Mouse (Mus musculus) kidney, adult 2 months (tissue): Measurements from ENCODE around the gene Mapkapk2. TPM values are rescaled to one million over a fixed set of nuclear protein-coding genes. Genes with fewer than 3 reads are reported as not detected.
"Not testable (repeated sequence)": the region's sequence is repeated elsewhere in the genome, so short reads cannot be mapped to it uniquely, and the experiment has no call there.

Experiments
- DNase-seq: peaks from one replicate; pipeline ENCODE4 v3.0.0; 2021
- H3K27ac ChIP-seq: fragments of 200-500 bp; 2 replicates; pipeline ENCODE4 v1.5.1; 2012; ENCODE audit warnings: low read depth, low read length, control low read depth, inconsistent platforms; ENCODE audit not compliant: insufficient read depth
- H3K27me3 ChIP-seq: fragments of 200-500 bp; replicated peaks from 2 replicates; pipeline ENCODE4 v1.6.1; 2012; ENCODE audit warnings: mild to moderate bottlenecking, moderate library complexity, low read length, inconsistent platforms; ENCODE audit not compliant: control insufficient read depth, insufficient read depth
- H3K36me3 ChIP-seq: fragments of 200-500 bp; 2 replicates; pipeline ENCODE4 v1.6.1; 2012; ENCODE audit warnings: mild to moderate bottlenecking, moderate library complexity, low read length, inconsistent platforms; ENCODE audit not compliant: control insufficient read depth, insufficient read depth
- H3K4me1 ChIP-seq: fragments of 200-500 bp; 2 replicates; pipeline ENCODE4 v1.6.1; 2011; ENCODE audit warnings: low read length; ENCODE audit not compliant: control insufficient read depth, insufficient read depth
- H3K4me3 ChIP-seq: fragments of 200-500 bp; 2 replicates; pipeline ENCODE4 v1.5.1; 2011; ENCODE audit warnings: mild to moderate bottlenecking, low read depth, low read length, control low read depth; ENCODE audit not compliant: insufficient read depth
- CTCF ChIP-seq: fragments of 200-500 bp; conservative IDR thresholded peaks from 2 replicates; pipeline ENCODE4 v1.5.1; 2011; ENCODE audit warnings: low read depth, mild to moderate bottlenecking, control low read depth, low read length, moderate library complexity, mixed read lengths; ENCODE audit not compliant: insufficient read depth, insufficient read length
- POLR2A ChIP-seq: fragments of 200-500 bp; IDR thresholded peaks from one replicate; pipeline ENCODE4 v1.6.1; 2011; ENCODE audit warnings: low read depth, low read length, control low read depth
- WGBS: fragments of 180-500 bp; shearing (Covaris S2); methylation state at CpG from one replicate; pipeline ENCODE4 v1.1.7; 2018; 5-methylcytosine and 5-hydroxymethylcytosine counted together
- polyA plus RNA-seq: library from polyadenylated mRNA; depleted of rRNA; stranded (reverse); fragments of >200 nt; gene quantifications from 2 replicates; pipeline ENCODE4 v1.2.3, GENCODE M21; 2012

Mapkapk2 gene
- polyA plus RNA-seq, 1 experiment: 99.5 TPM

DNA sequence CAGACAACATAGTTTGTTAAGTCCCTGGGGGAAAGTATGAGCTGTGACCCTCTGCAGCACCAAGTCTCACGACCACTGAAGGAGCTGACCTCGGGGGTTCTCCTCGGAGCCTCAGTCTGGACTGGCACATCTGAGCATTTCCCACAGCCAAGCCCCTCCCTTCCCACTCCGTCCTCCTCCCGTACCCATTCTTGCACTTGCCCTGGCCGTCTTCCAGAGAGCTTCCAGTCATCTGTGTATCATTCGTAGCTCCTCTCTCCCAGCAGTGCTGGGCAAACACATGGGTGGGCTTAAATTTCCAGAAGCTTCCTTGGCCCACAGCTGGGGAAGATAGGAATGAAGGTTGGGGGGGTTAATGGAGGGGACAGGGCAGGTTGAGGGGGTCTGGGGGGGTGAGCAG lies 67.4 kb downstream of the Mapkapk2 start:
- Histone ChIP-seq H3K4me3 (no peak overlapping the region), H3K27ac (no peak overlapping the region), H3K4me1 (no peaks in the 10 kb centered on the region), H3K36me3 (no peaks in the 10 kb centered on the region), H3K27me3 (no peaks in the 10 kb centered on the region)
- WGBS: 25% methylated on average over 7 of the region's 7 CpGs
- no peak for TF ChIP-seq CTCF
- no peak for TF ChIP-seq POLR2A
- DNase-seq: no peak

DNA sequence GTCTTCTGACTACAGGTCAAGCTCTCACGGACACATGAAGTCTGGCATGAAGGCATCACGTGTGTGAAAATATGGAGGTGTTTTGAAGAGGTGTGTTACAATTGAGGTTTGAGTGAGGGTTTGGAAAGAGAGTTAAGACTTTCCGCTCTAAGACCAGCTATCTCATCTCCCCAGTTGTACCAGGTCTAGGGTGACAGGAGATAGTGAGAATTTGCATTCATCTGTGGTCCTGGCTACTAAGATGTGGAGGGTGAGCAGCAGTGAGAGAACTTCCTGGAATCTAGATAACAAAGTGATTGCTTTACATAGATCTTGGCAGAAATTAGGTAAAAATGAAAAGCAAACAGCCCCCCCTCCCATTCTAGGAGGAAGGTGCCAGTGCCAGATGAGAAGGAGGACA lies 68.4 kb downstream of the Mapkapk2 start:
- WGBS: 95% methylated on average over 3 of the region's 3 CpGs
- H3K27ac ChIP-seq: no peak overlapping the region

GRCm38 (mm10) chr1:131025843-131026190 lies 71.8 kb downstream of the Mapkapk2 start:
- 61% methylated on average over 4 of the region's 4 CpGs for WGBS
- no peak for DNase-seq
- TF ChIP-seq CTCF (no peak), POLR2A (no peak)

More for the DNA sequence above, 68.4 kb downstream of the Mapkapk2 start:
- Histone ChIP-seq H3K27me3 (no peaks in the 10 kb centered on the region), H3K36me3 (no peaks in the 10 kb centered on the region), H3K4me1 (no peaks in the 10 kb centered on the region), H3K4me3 (no peak overlapping the region)
- TF ChIP-seq CTCF: no peak
- no peak for TF ChIP-seq POLR2A
- DNase-seq: no peak

DNA sequence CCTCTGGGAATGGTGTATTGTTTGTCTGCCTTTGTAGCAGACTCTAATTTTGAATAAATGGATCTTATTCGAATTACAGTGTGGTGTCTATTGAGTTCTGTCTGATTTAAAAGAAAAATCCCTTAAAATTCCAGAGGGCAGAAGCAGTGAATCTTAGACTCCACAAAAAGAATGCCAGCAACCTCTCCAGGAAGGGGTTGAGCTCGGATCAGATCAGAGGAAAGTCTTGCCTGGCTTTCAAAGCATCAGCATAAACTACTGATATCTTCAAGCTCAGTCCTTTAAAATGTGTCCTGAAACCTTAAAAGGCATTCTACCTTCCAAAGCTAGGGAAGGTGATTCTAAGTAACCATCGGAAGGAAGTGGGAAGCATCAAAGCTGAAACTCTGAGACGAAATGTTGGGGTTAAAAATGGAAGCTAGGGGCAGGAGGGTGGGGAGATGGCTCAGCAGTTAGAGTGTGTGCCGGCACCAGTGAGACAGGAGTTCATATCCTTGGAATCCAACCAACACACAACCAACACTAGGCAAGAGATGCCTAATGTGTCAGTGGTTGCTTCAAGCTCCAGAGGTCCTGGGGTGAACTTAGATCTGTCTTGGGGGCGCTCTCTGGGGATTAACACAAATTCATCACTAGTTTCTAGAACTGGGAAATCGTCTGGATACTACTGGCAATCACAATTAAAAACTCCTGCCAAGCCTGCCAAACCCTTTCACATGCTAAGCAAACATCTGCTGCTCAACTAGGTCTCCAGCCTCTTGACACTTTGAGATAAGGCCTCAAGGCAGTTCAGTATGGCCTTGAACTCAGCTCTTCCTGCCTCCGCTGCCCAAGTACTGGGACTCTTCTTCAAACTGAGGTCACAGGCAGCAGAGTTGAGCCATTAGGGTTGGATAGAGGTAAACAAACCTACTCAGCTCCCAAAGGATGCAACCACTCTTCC lies 72.5 kb downstream of the Mapkapk2 start:
- Histone ChIP-seq H3K4me1 (no peaks in the 10 kb centered on the region), H3K36me3 (no peaks in the 10 kb centered on the region), H3K27me3 (no peaks in the 10 kb centered on the region), H3K27ac (no peak overlapping the region), H3K4me3 (no peak overlapping the region)
- WGBS: 79% methylated on average over 8 of the region's 8 CpGs
- TF ChIP-seq CTCF (no peak), POLR2A (no peak)
- no peak for DNase-seq

More at GRCm38 (mm10) chr1:131025843-131026190, 71.8 kb downstream of the Mapkapk2 start:
- H3K27ac ChIP-seq: no peak overlapping the region
- no peaks in the 10 kb centered on the region for H3K27me3 ChIP-seq
- H3K36me3 ChIP-seq: no peaks in the 10 kb centered on the region
- no peaks in the 10 kb centered on the region for H3K4me1 ChIP-seq
- H3K4me3 ChIP-seq: no peak overlapping the region

DNA sequence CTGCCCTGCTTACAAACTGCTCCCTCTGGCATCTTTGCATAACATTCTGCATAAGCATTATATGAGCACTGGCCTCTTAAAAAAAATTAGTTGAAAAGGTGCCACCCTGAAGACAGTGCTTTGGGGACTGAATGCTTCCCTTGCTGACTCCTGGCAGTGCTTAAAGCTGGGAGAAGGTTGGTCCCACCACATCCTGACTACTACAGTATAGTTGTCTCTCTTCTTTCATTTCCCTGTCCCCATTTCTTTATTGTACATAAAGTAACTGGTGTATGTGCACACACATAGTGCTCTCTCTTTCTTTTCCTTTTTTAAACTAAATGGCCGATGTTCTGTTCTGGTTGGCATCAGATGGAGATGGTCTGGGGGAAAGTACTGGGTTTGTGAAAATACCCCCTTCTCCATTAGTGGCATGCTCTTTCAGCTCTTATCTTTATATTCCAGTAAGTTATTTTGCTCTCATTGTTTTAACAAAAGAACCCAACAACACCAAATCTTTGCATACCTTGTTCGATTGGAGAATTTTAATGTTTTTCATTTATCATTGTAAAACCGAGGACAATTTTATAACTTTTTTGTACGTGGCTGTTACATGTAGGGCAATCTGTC lies 74.3 kb downstream of the Mapkapk2 start:
- not testable (repeated sequence) for H3K27me3 ChIP-seq, H3K36me3 ChIP-seq, DNase-seq, H3K27ac ChIP-seq, H3K4me3 ChIP-seq, H3K4me1 ChIP-seq
- 82% methylated on average over 4 of the region's 4 CpGs for WGBS

- WGBS: 37% methylated on average over 5 of the region's 5 CpGs
- Histone ChIP-seq H3K4me1 (no peaks in the 10 kb centered on the region), H3K27me3 (no peaks in the 10 kb centered on the region), H3K27ac (no peak overlapping the region), H3K36me3 (no peaks in the 10 kb centered on the region), H3K4me3 (no peak overlapping the region)
- DNase-seq: peak; percentile 19
- TF ChIP-seq CTCF (no peak), POLR2A (no peak)
Measured at GRCm38 (mm10) chr1:131022591-131023249, 74.9 kb downstream of the Mapkapk2 start.

DNA sequence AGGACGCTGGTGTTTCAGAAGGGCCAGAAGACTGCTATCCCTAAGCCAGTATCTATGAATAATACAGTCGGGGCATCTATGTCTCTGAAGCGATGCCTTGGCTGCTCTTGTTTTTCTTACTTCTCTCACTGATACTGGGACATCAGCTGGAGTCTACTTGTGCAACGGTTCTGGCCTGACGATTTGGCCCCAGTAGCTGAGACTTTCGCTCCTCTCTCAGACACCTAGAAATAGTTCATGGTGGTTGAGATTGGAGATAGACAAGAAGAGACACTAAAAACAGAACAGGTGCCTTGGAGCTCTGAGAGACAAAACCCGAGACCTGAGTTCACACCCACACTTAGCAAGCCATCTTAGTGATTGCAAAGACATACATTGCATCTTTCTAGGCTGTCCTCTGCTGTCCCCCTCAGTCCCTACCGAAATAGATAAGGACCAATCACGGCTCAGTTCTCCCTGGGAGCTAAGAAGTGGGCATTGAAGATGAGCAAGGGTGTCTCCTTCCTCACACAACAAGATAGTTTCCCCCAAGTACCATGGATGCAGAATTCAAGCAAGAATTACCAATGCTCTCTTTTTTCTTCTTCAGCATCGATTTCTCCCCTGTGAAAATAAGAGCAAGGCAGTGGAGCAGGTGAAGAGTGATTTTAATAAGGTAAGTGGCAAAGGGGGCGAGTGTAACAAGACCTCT lies 75.6 kb downstream of the Mapkapk2 start:
- H3K27me3 ChIP-seq: no peaks in the 10 kb centered on the region
- no peaks in the 10 kb centered on the region for H3K4me1 ChIP-seq
- 59% methylated on average over 11 of the region's 11 CpGs for WGBS

More for the DNA sequence above, 75.6 kb downstream of the Mapkapk2 start:
- Histone ChIP-seq H3K4me3 (no peak overlapping the region), H3K27ac (no peak overlapping the region), H3K36me3 (no peaks in the 10 kb centered on the region)
- DNase-seq: no peak
- TF ChIP-seq POLR2A: no peak
- TF ChIP-seq CTCF: no peak
